Mouse (Mus musculus) sigmoid colon, adult 10 weeks (tissue): ENCODE measurements around the gene Efhd2. TPM values are rescaled to one million over a fixed set of nuclear protein-coding genes. Genes with fewer than 3 reads are reported as not detected.

Experiments
- polyA plus RNA-seq: library from polyadenylated mRNA; stranded (reverse); fragments of 350-450 nt; fragmentation: Illumina TruSeq; extraction: RNeasy Lipid Tissue Mini Kit (QIAGEN cat#74804); gene quantifications from one replicate; pipeline ENCODE4 v1.2.3, GENCODE M21; 2014; ENCODE audit warnings: low read depth, low replicate concordance

Efhd2 gene
- 9.8 TPM for polyA plus RNA-seq

GRCm38 (mm10) chr4:141874601-141875460, at the start of gene Efhd2:
Gene Efhd2, minus strand, starts transcription at chr4:141874920.

GRCm38 (mm10) chr4:141845999-141846398, 28.7 kb downstream of the Efhd2 start, which contains the start of gene Ctrc:
Gene Ctrc, minus strand, starts transcription at chr4:141846359.

GRCm38 (mm10) chr4:141826060-141826459, 48.7 kb downstream of the Efhd2 start, which contains the start of gene Cela2a:
Gene Cela2a, minus strand, starts transcription at chr4:141826160.

Other genes starting within 250 kb of the Efhd2 start
- 1.3 TPM for gene Plekhm2, start 210.0 kb downstream of the Efhd2 start, polyA plus RNA-seq
- not detected for gene Rsc1a1, start 189.3 kb downstream of the Efhd2 start, polyA plus RNA-seq
- gene Ddi2, start 151.5 kb downstream of the Efhd2 start, polyA plus RNA-seq: 45.4 TPM
- gene Agmat, start 128.2 kb downstream of the Efhd2 start, polyA plus RNA-seq: not detected
- gene Dnajc16, start 84.0 kb downstream of the Efhd2 start, polyA plus RNA-seq: 4.8 TPM
- gene Casp9, start 81.3 kb downstream of the Efhd2 start, polyA plus RNA-seq: 13.6 TPM
- 5.2 TPM for gene Cela2a, start 48.8 kb downstream of the Efhd2 start, polyA plus RNA-seq
- not detected for gene Ctrc, start 28.6 kb downstream of the Efhd2 start, polyA plus RNA-seq
- gene Fhad1, start 140.2 kb upstream of the Efhd2 start, polyA plus RNA-seq: 1.4 TPM
- gene Tmem51, start 209.4 kb upstream of the Efhd2 start, polyA plus RNA-seq: 0.44 TPM